Mouse (Mus musculus) central nervous system, embryonic 14 days (tissue): Measurements from ENCODE around the gene En1. TPM values are rescaled to one million over a fixed set of nuclear protein-coding genes. Genes with fewer than 3 reads are reported as not detected.

Experiments
- polyA plus RNA-seq: library from polyadenylated mRNA; depleted of rRNA; stranded (reverse); fragments of >200 nt; gene quantifications from 2 replicates; pipeline ENCODE4 v1.2.3, GENCODE M21; 2012; rRNA removed

En1 gene
- 9.3 and 13.5 TPM in 2 replicates for polyA plus RNA-seq

GRCm38 (mm10) chr1:120602031-120602730 lies at the start of gene En1:
Gene En1, plus strand, starts transcription at chr1:120602418.

Other genes with a start within 250 kb of the En1 start
- gene Marco, start 97.4 kb upstream of the En1 start, polyA plus RNA-seq: 0.09 and 0.10 TPM in 2 replicates